Mouse (Mus musculus): Measurements from ENCODE around the gene Atp2a1. TPM values are rescaled to one million over a fixed set of nuclear protein-coding genes. Genes with fewer than 3 reads are reported as not detected.

Atp2a1 gene
- total RNA-seq, 1 experiment from 2014 or later = 0.41 TPM

GRCm38 (mm10) chr7:126473470-126474086 lies 10.7 kb upstream of the Atp2a1 start:
- ATAC-seq (replicated peaks; ENCODE audit: low read depth, poor library complexity, severe bottlenecking) = no peak

GRCm38 (mm10) chr7:126472713-126473112 lies 9.8 kb upstream of the Atp2a1 start:
- no peak for ATAC-seq (replicated peaks; ENCODE audit: low read depth, poor library complexity, severe bottlenecking)

GRCm38 (mm10) chr7:126472306-126472705 lies 9.4 kb upstream of the Atp2a1 start:
- peak; percentile 44 for ATAC-seq (replicated peaks; ENCODE audit: low read depth, poor library complexity, severe bottlenecking)

DNA sequence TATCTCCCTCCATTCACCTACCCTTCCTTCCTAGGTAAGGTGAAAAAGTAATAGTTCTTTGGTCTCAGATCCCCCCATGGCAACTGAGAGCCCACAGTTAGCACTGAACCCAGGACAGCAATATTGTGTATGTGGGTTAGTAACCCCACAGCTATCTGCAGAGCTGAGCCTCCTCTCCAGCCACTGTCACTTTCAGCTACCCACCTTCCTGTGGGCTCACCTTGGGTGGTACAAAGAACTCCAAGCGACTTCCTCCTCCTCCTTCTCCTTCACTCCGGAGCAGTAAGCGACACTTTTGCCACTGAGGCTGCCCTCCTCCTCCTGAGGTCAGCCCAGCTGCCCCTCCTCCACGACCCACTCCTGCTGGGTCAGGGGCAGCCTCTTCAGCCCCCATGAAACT lies 8.9 kb upstream of the Atp2a1 start:
- ATAC-seq (replicated peaks; ENCODE audit: low read depth, poor library complexity, severe bottlenecking) = no peak

- ATAC-seq (replicated peaks; ENCODE audit: low read depth, poor library complexity, severe bottlenecking) = no peak
These were observed 8.5 kb upstream of the Atp2a1 start for GRCm38 (mm10) chr7:126471361-126471760.

DNA sequence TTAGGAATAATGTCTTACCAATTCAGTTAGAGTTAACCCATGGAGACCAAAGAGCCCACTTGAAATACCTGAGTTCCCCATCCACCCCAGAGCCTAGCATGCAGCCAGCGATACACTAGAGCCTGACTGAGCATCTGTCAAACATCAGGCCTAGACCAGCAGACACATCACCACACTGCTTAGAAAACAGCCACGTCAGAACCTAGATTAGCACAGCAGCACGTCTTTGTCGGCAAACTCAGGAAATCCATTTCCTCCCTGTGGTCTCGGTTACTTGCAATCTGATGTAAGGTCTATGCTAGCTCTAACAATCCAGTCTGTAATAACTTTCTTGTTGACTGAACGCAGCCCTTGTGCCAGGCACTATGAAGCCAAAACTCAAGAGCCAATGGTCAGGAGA lies 7.2 kb upstream of the Atp2a1 start:
- ATAC-seq (replicated peaks; ENCODE audit: low read depth, poor library complexity, severe bottlenecking) = peak; percentile 68

DNA sequence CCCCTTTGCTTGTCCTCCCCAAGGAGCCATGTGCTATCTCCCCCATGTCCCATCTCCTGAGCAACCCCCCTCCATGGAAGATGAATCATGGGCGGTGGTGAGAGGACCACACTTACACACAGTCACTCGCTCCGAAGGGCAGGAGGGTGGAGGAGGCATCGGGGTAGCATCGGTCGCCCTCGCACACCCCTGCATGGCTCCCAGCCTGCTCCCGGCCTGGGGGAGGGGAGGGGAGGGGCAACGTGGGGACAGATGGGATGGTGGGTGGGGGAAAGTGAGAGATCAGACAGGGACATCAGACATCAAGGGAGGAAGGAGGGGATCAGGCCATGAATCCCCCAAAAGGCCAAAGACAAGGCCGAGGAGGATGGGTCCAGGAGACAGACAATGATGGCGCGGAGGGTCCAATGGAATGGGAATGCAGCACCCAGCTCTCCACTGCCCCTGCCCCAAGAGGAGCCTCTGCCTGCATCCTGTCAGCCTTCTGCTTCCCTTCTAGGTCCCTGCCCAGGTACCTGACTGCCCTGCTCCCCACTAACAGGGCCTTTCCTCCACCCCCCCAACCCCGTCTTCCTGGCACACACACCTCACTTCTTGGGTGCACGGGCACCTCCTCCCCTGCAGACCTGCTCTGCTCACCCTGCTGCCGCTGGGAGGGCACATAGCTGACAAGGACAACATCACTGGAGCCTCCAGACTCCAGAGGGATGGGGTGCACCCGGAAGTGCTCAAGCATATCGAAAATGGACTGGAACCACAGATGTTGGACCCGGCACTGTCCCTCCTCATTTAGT lies 5.1 kb upstream of the Atp2a1 start:
- no peak for ATAC-seq (replicated peaks; ENCODE audit: low read depth, poor library complexity, severe bottlenecking)

DNA sequence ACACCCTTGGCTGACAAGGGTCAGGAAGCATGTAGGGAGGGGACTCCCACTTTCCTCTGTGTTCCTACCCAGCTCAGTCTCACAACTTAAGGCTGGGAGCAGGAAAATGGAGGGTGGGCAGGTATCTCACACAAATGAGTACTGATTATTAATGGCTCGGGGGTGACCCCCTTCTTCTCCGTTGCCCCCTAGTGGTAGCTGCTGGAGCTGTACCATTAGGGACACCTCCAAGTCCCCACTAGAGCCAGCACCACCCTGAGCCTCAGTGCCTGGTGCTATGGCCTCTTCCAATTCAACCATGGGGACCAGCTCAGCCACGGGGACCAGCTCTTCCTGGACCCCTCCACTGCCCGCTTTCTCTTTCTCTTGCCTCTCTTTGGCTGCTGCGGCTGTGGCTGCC lies 4.4 kb upstream of the Atp2a1 start:
- ATAC-seq (replicated peaks; ENCODE audit: low read depth, poor library complexity, severe bottlenecking) = 0 out of 2 replicates have a peak, but pooled peaks have one; percentile 20

DNA sequence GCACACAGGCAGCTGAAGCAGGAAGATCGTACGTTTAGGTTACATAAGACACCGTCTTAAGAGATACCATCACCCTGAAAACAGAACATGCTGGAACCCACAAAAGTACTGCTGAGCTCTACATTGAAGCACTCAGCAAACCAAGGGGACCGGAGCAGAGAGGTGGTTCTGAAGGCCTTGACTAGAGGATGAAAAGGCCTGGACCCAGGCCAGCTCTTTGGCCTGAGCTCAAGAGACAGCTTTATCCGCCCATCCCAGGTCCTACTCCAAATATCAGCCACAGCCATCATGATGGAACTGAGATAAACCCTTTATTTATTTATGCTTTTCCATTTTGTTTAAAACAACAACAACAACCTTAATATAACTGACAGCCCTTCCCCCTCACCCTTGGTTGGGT lies 3.8 kb upstream of the Atp2a1 start:
- no peak for ATAC-seq (replicated peaks; ENCODE audit: low read depth, poor library complexity, severe bottlenecking)

GRCm38 (mm10) chr7:126466116-126466515 lies 3.2 kb upstream of the Atp2a1 start:
- ATAC-seq (replicated peaks; ENCODE audit: low read depth, poor library complexity, severe bottlenecking) = no peak

DNA sequence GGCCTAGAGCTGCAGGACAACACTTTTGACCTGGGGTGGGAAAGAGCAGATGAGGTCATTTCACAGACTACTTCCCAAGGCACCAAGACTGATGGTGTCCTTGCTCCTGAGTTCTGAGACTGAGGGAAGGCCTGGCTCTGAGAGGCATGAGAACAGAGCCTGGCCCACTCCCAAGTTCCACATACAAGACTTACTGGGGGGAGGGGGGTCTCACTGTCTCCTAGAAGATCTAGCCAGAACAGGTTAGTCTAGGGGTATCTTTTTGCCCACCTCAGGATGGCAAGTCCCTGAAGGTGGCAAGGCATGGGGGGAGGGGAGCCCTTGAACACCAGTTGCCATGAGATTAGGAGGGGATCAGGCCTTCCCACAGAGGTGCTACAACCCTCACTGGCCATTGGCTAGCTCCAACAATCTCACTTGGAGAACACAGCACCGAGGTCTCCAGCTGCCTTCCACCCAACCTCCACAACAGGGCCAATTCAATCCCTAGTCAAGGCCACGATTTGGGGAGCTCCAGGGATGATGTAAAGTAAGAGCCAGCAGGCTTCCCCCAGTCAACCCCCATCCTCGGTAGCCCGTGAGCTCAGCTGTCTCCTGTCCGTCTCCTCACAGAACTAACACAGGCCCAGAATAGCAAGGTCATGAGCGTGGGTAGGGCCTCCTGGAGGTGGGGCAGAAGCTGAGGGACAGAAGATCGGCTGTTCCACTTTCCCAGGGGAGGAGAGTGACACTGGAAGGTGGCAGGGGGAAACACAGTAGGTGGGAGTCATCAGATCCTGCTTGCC lies 2.5 kb upstream of the Atp2a1 start:
- no peak for ATAC-seq (replicated peaks; ENCODE audit: low read depth, poor library complexity, severe bottlenecking)

DNA sequence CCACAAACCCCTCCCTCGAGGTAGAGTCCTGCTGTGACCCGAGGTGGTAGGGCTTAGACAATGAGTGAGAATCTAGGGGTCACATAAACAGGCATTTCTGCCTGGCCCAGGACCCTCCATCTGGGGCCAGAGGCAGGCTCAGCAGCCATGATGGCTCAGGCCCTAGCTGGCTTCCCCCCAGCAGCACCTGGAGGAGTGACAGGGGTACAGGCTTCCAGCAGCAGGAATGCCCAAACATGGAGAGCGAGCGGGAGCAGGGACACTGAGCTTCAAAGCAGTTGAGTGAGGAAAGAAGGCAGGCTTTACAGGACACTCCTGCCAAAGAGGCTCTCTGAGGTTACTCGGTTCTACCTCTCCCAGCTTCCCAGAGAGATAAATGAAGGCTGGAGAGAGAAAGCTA lies 1.9 kb upstream of the Atp2a1 start:
- no peak for ATAC-seq (replicated peaks; ENCODE audit: low read depth, poor library complexity, severe bottlenecking)

DNA sequence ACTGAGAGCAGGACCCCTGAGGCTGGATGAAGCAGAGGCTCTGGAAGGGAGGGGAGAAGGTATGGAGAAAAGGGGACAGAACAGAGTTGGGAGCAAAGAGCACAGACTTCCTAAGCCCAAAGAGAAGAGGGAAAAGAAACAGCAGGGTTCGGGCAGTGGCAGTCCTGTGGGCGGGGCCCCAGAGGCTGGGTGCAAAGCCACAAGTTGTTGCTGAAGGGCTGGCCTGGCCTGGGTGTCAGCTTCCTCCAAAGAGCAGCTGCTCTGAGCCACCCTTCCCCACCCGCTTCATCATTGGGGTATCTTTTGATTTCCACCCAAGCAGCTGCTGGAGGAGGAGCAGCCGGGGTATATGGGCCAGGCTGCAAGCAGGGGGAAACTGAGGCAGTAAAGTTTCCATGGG lies 1.2 kb upstream of the Atp2a1 start:
- ATAC-seq (replicated peaks; ENCODE audit: low read depth, poor library complexity, severe bottlenecking) = peak; percentile 81

- ATAC-seq (replicated peaks; ENCODE audit: low read depth, poor library complexity, severe bottlenecking) = no peak
These were observed 639 bp upstream of the Atp2a1 start for GRCm38 (mm10) chr7:126463547-126463946.

- no peak for ATAC-seq (replicated peaks; ENCODE audit: low read depth, poor library complexity, severe bottlenecking)
These were observed 1.3 kb downstream of the Atp2a1 start for GRCm38 (mm10) chr7:126461626-126462025.

DNA sequence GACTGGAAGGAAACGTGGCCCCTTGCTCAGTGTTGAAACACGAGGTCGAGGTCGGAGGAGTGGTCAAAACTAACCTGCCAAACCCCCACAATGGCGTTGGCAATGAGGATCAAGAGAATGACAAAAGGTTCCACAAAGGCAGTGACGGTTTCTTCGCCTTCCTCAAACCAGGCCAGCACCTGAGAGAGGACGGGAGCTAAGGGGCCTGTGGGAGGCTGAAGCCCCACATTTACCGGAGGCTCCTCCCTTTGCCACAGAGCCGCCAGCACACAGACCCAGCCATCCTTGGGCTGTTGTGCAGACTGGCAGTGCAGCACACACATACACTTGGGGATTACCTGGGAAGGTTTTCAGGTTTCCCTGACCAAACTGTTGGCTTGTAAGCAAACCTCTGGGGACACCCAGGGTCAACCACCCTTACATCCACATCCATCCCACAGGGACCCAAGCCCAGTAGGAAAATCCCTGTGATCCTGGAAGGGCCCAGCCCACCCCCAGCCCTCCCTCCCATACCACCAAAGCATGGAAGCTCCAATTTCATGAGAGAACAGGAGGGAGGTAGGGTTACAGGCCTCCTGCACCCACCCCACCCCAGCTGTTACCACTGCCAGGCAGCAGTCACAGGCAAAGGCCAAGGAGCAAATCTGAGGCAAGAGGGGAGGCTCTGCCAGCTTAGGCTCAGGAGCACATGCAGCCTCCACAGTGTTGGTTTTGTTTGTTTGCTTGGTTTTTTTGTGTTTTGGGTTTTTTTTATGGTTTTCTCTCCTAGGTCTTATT lies 2.1 kb downstream of the Atp2a1 start:
- no peak for ATAC-seq (replicated peaks; ENCODE audit: low read depth, poor library complexity, severe bottlenecking)

DNA sequence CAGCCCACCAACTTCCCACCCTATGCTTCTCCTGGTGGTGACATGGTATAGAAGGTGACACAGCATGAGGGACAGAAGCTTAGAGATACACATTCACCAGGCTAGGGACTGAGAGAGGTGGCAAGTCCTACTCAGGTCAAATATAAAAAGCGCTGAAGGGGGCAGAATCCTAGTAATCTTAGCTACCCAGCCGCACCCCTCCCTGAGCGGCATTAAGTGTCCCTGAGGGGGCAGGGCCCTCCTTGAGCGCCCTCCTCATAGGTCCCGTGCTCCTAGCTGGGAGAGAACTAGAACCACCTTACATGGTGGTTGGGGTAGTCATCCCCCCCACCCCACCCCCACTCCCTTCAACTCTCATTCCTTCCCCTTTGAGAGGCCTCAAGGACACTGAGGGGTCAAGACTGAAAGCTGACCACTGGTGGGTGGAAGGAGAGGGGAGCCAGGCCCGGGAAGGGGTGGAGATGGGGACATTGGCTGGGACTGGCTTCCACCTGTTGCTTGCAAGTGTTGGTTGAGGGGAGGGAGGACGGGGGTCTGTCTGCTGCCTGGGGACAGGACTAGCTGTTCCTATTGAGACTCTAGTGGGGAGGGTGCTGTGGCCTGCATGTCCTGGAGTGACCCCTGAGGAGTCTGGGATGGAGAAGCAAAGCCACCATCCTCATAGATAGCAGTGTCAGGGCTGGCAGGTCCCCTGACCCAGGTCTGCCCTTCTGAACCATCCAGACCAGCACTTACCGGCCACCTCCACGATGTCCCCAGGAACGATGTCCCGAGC lies 3.9 kb downstream of the Atp2a1 start:
- no peak for ATAC-seq (replicated peaks; ENCODE audit: low read depth, poor library complexity, severe bottlenecking)

- no peak for ATAC-seq (replicated peaks; ENCODE audit: low read depth, poor library complexity, severe bottlenecking)
These were observed 4.7 kb downstream of the Atp2a1 start for GRCm38 (mm10) chr7:126458225-126458624.

All from common myeloid progenitor, adult 5-6 weeks (primary cell).